Mouse (Mus musculus) B cell, adult 67 days (primary cell): ENCODE data around the gene Olfr6. TPM values are rescaled to one million over a fixed set of nuclear protein-coding genes. Genes with fewer than 3 reads are reported as not detected.

ENCODE experiments used
- total RNA-seq, 2 experiments: library from RNA; stranded (reverse); gene quantifications; 4 replicates each; pipeline ENCODE4 v1.2.4; 2023

Gene Olfr6
- not detected for total RNA-seq

DNA sequence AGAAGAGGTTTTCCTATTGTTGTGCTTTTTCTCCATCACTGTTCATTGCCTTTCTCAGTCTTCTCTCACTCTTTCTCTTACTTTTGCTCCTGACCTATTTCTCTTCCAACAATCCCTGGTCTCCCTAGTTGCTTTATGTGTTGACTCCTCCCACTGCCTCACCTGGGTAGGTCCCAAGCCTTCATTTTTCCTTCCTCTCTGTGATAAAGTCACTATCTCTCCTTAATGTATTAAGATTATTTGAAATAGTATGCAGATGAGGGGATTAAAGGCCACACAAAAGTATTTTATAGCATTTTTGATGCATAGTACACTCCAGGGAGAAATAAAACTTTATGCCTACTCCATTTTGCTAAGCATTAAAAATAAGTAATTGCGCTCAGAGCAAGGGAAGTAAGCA is at the start of gene Olfr6:
Olfr6 (minus strand) TSS at position 101 of the 400 bp plus-strand sequence.

DNA sequence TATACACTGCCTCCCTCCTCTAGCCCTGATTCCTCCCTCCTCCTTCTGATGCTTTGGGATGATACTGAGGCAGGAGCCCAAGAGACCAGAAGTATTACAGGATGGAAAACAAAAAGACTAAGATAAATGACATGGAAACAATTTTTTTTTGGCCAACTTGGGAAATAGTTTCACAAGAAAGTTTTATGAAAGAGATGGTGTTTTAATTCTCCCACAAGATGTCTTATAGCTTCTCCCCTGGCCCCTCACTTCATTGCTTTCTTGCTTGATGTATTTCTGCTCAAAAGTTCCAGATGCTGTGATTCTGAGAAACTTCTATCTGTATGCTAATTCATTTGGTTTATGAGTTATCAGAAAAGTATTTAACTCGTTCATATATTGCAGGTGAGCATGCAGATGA is 42.2 kb upstream of the Olfr6 start, which contains the start of gene Olfr2:
Olfr2 (minus strand) TSS at position 101 of the 400 bp plus-strand sequence.

DNA sequence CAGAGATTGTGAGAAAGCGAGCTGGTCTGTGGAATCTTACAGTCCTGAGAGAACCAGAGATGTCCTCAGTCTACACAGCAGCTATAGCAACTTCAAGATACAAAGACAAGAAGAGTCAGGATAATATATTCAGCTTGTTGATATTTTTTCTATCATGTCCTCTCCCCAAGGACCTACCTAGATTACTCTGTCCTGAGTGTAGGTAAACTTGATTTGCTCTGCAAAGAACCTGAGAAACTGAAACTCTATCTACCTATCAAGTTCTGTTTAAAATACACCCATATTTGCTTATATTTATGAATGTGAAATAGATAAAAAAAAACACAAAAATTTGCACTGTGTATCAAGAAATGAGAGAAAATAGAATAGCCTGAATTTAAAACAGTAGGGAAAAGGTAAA is 11.6 kb upstream of the Olfr6 start, which contains the start of gene Olfr711:
Olfr711 (minus strand) TSS at position 101 of the 400 bp plus-strand sequence.

DNA sequence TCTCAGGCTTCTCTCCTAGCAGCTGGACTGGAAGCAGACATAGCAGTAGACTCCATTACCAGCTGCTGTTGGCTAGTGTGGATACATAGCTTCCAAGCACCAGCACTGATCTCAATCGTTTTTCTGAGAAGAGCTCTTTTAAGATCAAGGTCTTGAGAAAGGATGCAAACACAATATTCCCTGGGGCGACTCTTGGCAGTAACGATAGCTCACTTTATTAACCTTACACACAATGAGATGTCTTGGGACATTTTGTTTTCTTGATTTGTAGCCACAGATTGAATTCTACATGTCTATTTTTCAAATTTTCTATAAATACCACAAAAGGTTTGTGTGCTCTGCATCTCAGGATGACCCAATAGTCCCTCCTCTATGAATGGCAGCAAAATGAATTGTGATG is 15.5 kb downstream of the Olfr6 start, which contains the start of gene Olfr710:
Olfr710 (minus strand) TSS at position 101 of the 400 bp plus-strand sequence.

DNA sequence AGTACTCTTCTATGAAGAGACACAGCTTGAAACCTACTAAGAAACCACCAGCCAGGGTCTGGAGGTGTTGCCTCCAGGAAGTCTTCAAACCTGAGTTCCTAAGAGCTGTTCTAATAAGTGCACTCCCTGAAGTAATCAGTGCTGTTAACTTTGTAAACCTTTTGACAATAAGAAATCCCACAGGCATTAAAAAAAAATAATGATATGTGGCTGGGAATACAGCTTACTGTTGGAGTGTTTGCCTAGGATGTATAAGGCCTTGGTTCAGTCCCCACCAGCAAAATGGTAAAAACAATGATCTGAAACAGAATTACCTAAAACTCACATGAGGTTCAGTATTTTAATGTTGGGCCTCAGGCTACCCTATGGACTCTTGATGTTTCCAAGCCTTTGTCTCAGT is 31.6 kb downstream of the Olfr6 start, which contains the start of gene Olfr709-ps1:
Olfr709-ps1 (minus strand) TSS at position 101 of the 400 bp plus-strand sequence.

DNA sequence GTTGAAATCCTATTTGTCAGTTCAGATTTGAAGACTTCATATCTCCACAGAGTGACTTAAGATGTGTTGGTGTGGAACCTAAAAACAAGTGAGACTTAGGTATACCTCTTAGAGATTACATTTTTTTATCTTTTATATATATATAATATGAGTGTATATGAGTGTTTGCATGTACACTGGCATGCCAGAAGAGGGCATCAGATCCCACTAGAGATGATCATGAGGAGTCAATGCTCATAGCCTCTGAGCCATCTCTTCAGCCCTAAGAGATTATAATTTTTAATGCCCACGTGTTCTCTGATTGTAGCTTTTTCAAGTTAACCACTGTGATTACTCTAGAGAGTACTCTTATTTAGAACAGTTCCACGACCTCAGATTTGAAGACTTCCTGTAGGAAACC is 56.1 kb downstream of the Olfr6 start, which contains the start of gene Olfr1532-ps1:
Olfr1532-ps1 (plus strand) TSS at position 326 of the 400 bp plus-strand sequence.

Other genes starting within 250 kb of the Olfr6 start
- not detected for gene Olfr695, start 247.5 kb downstream of the Olfr6 start, total RNA-seq
- gene Olfr697, start 221.5 kb downstream of the Olfr6 start, total RNA-seq: not detected
- not detected for gene Olfr698, start 208.5 kb downstream of the Olfr6 start, total RNA-seq
- gene Olfr699, start 170.7 kb downstream of the Olfr6 start, total RNA-seq: not detected
- gene Olfr700, start 155.1 kb downstream of the Olfr6 start, total RNA-seq: not detected
- not detected for gene Olfr701, start 149.8 kb downstream of the Olfr6 start, total RNA-seq
- not detected for gene Olfr702, start 130.0 kb downstream of the Olfr6 start, total RNA-seq
- gene Olfr703, start 120.6 kb downstream of the Olfr6 start, total RNA-seq: not detected
- gene Olfr704, start 100.8 kb downstream of the Olfr6 start, total RNA-seq: not detected
- not detected for gene Olfr705, start 87.0 kb downstream of the Olfr6 start, total RNA-seq
- gene Olfr706, start 75.8 kb downstream of the Olfr6 start, total RNA-seq: not detected
- gene Olfr707, start 62.7 kb downstream of the Olfr6 start, total RNA-seq: not detected
- not detected for gene Olfr1532-ps1, start 55.9 kb downstream of the Olfr6 start, total RNA-seq
- under 1 TPM; 0.15 to 0.18 TPM for gene Olfr709-ps1, start 31.7 kb downstream of the Olfr6 start, total RNA-seq
- not detected for gene Olfr710, start 15.6 kb downstream of the Olfr6 start, total RNA-seq
- gene Olfr711, start 11.5 kb upstream of the Olfr6 start, total RNA-seq: not detected
- not detected for gene Olfr2, start 42.1 kb upstream of the Olfr6 start, total RNA-seq
- gene Olfr713, start 67.2 kb upstream of the Olfr6 start, total RNA-seq: not detected
- gene Olfr714, start 107.0 kb upstream of the Olfr6 start, total RNA-seq: not detected
- gene Olfr17, start 129.3 kb upstream of the Olfr6 start, total RNA-seq: not detected
- gene Olfr715b, start 146.4 kb upstream of the Olfr6 start, total RNA-seq: not detected
- not detected for gene Olfr715, start 167.1 kb upstream of the Olfr6 start, total RNA-seq
- gene Olfr716, start 174.4 kb upstream of the Olfr6 start, total RNA-seq: not detected
- gene Nlrp14, start 203.1 kb upstream of the Olfr6 start, total RNA-seq: not detected
- not detected for gene Rbmxl2, start 245.5 kb upstream of the Olfr6 start, total RNA-seq